Mouse (Mus musculus) bone marrow macrophage, adult 2 months (primary cell): ENCODE results near the gene Prkce. TPM values are rescaled to one million over a fixed set of nuclear protein-coding genes. Genes with fewer than 3 reads are reported as not detected.

Source experiments
- H3K27ac ChIP-seq: 2 replicates; pipeline ENCODE4 v1.5.1; 2012; ENCODE audit warnings: low read depth, low read length; ENCODE audit not compliant: insufficient read depth
- H3K4me1 ChIP-seq: 2 replicates; pipeline ENCODE4 v1.6.1; 2012; ENCODE audit warnings: low read length; ENCODE audit not compliant: control insufficient read depth, insufficient read depth
- H3K4me3 ChIP-seq: 2 replicates; pipeline ENCODE4 v1.5.1; 2012; ENCODE audit warnings: mild to moderate bottlenecking, low read length, moderate library complexity; ENCODE audit not compliant: insufficient read depth
- CTCF ChIP-seq: IDR thresholded peaks from 2 replicates; pipeline ENCODE4 v1.5.1; 2012; ENCODE audit warnings: low read depth, mild to moderate bottlenecking, low read length, moderate library complexity
- POLR2A ChIP-seq: IDR thresholded peaks from 2 replicates; pipeline ENCODE4 v1.6.1; 2012; ENCODE audit warnings: mild to moderate bottlenecking, low read depth, low read length, borderline replicate concordance
- polyA plus RNA-seq: library from polyadenylated mRNA; stranded (reverse); fragments of >200 nt; gene quantifications from 2 replicates; pipeline ENCODE4 v1.2.4, GENCODE M21; 2012; ENCODE audit not compliant: missing spikeins, insufficient read depth, insufficient read length

Prkce gene
- polyA plus RNA-seq, 1 experiment, result 1.8 TPM

DNA sequence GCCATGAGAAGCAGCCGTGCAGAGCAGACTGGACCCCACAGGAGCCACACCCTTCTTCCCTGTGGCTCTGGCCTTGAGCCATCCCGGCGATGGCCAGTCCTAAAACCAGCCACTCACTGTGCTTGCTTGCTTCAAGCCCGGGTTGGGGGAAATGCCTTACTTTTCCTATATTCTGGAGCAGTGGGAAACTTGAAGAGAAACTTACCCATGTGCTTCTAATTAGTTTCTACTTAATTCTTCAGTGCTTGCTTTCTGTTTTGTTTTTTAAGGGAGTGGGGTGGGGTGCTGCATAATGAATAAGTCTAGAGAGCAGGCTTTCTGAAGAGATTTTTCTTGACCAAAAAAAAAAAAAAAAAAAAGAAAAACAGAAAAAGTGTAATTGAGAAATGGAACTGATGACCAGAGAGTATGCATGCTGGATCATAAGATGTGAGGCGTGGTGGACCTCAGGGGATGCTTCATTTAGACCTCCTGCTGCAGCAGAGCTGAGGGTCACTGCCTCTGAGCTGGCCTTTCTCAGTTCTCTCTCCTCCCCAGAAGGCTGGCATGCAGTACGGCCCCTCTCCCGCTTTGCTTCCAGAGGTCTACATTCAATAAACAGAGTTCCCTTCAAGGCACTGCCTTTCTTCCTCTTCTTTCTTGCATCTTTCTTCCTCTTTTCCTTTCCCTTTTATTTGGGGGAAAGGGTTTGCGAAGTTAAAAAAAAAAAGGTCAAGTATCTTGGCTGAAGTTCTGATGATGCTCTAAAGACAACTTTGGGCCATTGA, 109.6 kb downstream of the Prkce start:
- no peak overlapping the region for H3K27ac ChIP-seq
- no peak for TF ChIP-seq CTCF
- no peak for TF ChIP-seq POLR2A
- H3K4me3 ChIP-seq, result no peak overlapping the region
- peaks cover 8% of the 10 kb centered on the region for H3K4me1 ChIP-seq

DNA sequence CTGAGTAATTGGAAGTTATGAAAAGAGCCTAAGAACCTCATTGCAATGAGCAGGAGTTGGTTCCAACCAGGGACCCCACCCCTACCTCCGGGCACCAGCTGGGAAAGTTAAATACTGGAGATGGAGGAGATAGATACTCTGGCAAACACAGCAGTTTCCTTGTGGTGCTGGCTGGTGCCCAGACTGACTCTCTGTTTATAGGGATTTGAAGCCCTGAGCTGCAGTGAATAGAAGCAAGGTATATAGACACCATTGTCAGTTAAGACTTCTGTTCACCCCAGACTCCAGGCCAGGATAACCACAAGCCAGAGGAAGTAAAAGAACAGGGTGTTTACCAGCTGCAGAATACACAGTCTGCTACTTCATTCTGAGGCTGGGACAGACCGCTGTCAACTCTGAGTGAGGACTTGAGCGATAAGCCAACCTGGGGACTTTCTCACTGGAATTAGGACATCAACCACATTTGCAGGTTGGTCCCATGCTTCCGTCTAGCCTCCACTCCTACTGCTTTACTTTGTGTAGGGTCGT, 110.5 kb downstream of the Prkce start:
- Histone ChIP-seq H3K27ac (no peak overlapping the region), H3K4me1 (peaks cover 8% of the 10 kb centered on the region), H3K4me3 (no peak overlapping the region)
- TF ChIP-seq POLR2A (no peak), CTCF (no peak)

DNA sequence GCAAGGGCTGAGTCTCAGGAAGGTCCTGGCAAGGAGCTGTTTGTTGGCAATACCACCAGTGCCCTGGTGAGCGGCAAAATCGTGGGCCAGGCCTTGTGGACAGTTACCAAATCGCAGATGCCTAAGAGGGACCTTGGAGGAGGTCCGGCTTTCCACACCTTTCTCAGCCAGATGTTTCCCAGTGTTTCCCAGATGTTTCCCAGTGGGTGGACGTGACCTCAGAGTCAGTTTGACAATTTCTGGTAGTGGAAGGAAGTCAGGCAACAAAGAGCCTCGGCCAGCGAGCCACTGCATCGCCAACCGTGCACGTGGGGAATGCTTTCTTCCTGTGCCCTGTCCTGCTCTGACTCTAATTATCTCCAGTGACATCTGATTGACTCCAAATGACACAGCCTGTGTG, 112.2 kb downstream of the Prkce start:
- H3K27ac ChIP-seq, result no peak overlapping the region
- H3K4me3 ChIP-seq, result no peak overlapping the region
- TF ChIP-seq CTCF, result no peak
- no peak for TF ChIP-seq POLR2A
- H3K4me1 ChIP-seq, result peaks cover 8% of the 10 kb centered on the region

DNA sequence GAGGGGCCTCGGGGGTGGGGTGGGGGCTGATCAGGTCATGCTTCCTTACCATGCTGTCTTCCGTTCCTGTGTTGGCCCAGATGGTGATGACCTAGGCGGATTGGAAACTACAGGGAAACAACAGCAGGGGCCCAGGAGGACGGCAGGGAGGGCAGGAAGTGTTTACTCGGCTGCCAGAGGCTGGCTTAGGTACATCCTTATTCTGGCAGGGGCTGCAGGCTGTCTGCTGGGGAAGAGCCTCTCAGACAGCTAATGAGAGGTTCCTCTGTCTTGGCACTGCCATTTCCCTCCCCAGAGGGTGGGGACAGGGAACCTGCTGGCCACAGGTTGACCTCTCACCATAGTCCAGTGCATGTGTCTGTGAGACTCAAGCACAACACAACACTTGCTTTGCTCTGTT, 116.2 kb downstream of the Prkce start:
- Histone ChIP-seq H3K4me1 (no peaks in the 10 kb centered on the region), H3K4me3 (no peak overlapping the region), H3K27ac (no peak overlapping the region)
- TF ChIP-seq POLR2A (no peak), CTCF (no peak)

DNA sequence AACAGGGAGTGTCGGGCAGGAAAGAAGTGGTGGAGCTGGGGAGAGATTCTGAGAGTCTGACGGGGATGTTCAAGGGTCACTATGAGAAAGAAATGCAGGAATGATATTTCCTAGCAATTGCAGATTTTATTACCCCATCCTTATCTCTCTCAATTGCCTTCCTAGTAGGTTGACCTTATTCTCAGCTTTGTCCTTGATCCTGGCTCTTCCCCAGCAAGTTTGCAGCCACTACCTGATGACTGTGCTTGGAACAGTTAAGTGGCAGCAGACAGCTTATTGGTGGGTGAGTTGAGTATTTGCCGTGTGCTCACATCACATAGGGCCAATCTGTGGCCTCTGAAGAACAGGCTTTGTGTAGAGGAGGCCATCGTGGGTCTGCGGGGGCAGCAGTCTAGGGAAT, 117.5 kb downstream of the Prkce start:
- TF ChIP-seq POLR2A (no peak), CTCF (no peak)
- Histone ChIP-seq H3K4me3 (no peak overlapping the region), H3K4me1 (no peaks in the 10 kb centered on the region), H3K27ac (no peak overlapping the region)

DNA sequence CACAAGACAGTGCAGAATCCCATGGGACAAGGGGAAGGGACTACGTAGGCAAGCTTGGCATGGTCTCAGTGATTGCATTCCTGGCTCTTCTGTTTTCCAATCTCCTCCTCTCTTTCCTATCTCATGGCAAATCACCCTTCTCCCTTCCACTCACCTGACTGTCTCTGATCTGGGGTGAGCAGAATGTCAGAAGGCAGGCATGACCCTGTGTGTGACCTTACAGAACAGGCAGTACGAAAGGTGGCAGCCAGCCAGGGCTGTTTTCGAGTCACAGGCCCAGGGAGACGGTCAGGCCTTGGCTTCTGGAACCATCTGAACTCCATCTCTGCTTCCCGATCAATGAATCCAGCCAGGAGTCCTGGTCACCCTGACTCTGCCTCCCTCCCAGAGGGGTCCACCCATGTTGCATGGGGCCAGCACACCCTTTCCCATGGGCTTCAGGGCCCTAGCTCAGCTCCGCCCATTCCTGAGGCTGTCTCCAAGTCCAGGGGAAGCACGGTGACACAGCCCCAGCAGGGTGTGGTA, 119.2 kb downstream of the Prkce start:
- Histone ChIP-seq H3K4me3 (no peak overlapping the region), H3K27ac (no peak overlapping the region), H3K4me1 (no peaks in the 10 kb centered on the region)
- TF ChIP-seq CTCF, result no peak
- no peak for TF ChIP-seq POLR2A

DNA sequence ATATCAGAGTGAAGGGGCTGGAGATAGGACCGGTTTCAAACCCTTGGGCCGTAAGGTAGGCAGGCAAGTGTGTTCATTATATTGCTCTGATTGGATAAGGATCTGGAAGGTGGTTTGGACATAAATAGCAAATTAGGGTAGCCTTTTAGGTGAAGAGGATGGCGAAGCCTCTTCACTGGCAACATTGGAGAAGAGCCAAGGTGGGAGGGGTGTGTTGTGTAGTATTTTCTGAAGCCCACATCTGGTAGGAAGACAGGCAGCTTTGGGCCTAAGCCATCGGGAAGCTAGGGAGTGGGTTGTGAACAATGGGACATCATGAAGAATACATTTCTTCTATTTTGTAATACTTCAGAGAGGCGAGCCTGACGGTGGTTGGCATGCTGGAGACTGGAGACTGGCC, 125.1 kb downstream of the Prkce start:
- peaks cover 2% of the 10 kb centered on the region; the same call in 1 of the 2 replicates for H3K4me1 ChIP-seq
- H3K4me3 ChIP-seq, result no peak overlapping the region
- TF ChIP-seq CTCF, result no peak
- no peak for TF ChIP-seq POLR2A
- H3K27ac ChIP-seq, result no peak overlapping the region

DNA sequence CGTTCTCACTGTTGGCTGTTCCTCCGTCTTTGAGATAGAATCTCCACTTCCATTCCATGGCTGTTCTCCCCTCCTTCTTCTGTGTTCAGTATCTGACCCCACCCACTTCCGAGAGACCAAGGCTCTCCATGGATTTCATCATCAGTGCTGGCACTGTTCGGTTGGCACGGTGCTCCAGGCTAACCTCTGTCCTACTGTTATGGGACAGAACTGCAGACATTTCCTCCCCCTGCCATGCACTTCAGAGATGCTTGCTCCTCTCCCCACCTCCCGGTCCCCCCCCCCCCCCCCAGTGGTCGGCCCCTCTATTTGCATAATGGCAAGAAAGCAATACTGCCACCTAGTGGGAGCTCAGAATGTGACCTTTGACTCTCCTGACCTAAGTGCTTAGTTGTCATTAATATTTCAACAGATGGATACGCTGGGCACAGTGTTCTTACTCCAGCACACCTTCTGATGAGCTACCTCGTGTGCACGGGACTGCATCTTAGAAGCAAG, 125.7 kb downstream of the Prkce start:
- Histone ChIP-seq H3K4me3 (peak overlapping the region; percentile 31), H3K27ac (no peak overlapping the region), H3K4me1 (peaks cover 2% of the 10 kb centered on the region; the same call in 1 of the 2 replicates)
- TF ChIP-seq POLR2A, result no peak
- peak; percentile 60 for TF ChIP-seq CTCF

DNA sequence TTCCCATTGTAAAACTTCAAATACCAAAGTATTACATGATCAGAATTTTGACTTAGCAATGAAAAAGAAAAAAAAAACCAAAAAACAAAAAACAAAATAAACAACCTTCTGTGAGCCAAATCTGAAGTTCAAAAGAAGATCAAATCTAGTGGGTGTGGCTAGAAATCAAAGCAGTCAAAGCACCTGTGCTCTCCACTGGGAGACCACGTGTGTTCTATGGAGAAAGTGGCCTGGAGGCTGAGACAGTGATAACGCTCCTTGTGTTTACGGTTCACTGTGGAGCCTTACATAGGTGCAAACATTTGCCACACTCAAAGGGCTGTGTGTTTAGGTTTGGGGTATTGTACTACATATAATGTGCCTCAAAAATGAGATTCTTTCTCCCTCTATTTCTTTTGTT, 132.0 kb downstream of the Prkce start:
- H3K4me3 ChIP-seq, result no peak overlapping the region
- H3K4me1 ChIP-seq, result peaks cover 3% of the 10 kb centered on the region; the same call in 1 of the 2 replicates
- H3K27ac ChIP-seq, result no peak overlapping the region
- TF ChIP-seq CTCF, result no peak
- no peak for TF ChIP-seq POLR2A

DNA sequence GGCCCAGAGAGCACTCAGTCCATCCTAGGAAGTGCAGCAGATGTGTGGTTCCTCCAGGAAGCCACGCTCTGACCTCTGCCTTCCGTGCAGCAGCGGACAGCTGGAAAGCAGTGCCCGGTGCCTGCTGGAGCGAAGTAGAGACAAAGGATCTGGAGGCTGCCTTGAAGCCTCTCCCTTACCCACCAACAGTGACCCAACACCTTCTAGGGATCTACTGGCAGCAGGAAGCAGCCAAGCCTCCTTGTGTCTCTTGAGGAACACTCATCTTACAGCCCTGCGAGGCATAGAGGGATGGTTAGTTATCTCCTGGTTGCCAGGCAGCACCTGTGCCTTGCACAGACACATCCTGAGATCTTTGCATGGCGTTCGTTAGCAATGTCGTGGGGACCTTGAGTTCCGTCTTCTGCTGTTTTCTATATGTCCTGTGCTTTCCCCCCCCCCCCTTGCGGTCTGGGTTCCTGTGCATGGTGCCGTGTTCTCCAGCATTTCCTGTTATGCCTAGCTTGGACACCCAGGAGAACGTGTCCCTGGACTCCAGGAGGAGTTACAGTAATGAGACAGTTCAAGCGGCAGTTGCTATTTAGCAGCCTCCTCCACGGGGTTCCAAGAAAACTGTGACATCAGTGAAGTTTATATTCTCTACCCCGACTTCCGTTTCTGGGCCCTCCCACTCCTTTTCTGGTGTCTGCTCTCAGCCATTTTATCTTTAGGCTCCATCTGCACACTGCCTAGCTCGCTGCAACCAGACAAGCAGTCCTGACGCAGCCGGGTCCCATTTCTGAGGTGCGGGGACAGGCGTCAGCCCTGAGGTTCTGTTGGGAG, 133.4 kb downstream of the Prkce start:
- H3K4me3 ChIP-seq, result peak overlapping the region; percentile 13; the same call in 1 of the 2 replicates
- H3K27ac ChIP-seq, result no peak overlapping the region
- TF ChIP-seq CTCF, result no peak
- no peak for TF ChIP-seq POLR2A
- H3K4me1 ChIP-seq, result peaks cover 3% of the 10 kb centered on the region; the same call in 1 of the 2 replicates
